Mouse (Mus musculus) splenic B cell, adult 2 months (primary cell): ENCODE measurements around the gene Gm20388.

Experiments
- DNase-seq: peaks from one replicate; pipeline ENCODE4 v3.0.0-alpha.2; 2011; ENCODE audit warnings: low read depth, low spot score
- H3K27me3 ChIP-seq: 2 replicates; pipeline ENCODE4 v1.6.1; 2012; ENCODE audit warnings: mild to moderate bottlenecking, low read length, moderate library complexity, mixed read lengths; ENCODE audit not compliant: control insufficient read depth, poor library complexity, insufficient read depth, severe bottlenecking
- H3K36me3 ChIP-seq: 2 replicates; pipeline ENCODE4 v1.6.1; 2012; ENCODE audit warnings: mild to moderate bottlenecking, low read length, moderate library complexity, mixed read lengths; ENCODE audit not compliant: control insufficient read depth, poor library complexity, insufficient read depth, severe bottlenecking

Gm20388 gene

GRCm38 (mm10) chr8:122124326-122124725, 2213.7 kb downstream of the Gm20388 start:
- H3K27me3 ChIP-seq = no peaks in the 10 kb centered on the region
- no peaks in the 10 kb centered on the region for H3K36me3 ChIP-seq
- DNase-seq = no peak

DNA sequence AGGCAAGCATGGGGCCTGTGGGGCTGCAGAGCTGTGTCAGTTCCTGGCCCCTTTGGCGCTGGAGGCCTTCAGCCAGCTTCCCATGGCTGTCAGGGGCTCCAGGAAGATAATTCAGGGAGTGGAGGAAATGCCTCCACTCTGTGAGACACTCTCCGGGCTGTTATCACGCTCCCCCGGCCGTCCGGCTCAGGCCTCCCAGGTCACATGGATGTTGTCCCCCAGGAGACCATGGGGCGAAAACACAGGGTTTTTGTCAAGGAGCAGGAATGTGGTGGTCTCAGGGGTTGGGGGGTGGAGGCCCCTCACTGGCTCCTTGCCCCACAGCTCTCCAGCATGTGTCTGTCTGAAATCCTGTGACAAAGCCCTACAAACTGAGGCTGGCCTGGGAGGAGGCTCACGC, 2216.0 kb downstream of the Gm20388 start:
- Histone ChIP-seq H3K36me3 (no peaks in the 10 kb centered on the region), H3K27me3 (no peaks in the 10 kb centered on the region)
- DNase-seq = no peak

DNA sequence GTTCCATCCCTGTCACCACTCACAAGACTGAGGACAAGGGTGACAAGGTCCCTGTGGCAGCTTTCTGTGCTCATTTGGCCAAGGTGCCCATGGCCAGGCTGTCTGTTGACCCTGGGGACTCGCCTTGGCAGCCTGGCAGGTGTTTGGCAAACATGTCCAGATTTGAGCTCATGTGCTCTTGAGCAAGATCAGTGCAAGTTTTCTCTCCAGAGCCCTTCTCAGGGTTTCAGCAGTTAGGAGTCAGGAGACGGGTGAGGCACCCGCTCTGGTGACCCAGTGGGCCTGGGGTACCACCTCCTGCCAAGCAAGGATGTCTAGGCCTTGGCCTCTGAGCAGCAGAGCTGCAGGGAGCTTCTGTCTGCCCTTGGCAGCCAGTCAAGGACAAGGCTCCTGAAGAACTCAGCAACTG, 2223.5 kb downstream of the Gm20388 start:
- no peak for DNase-seq
- Histone ChIP-seq H3K27me3 (no peaks in the 10 kb centered on the region), H3K36me3 (no peaks in the 10 kb centered on the region)

DNA sequence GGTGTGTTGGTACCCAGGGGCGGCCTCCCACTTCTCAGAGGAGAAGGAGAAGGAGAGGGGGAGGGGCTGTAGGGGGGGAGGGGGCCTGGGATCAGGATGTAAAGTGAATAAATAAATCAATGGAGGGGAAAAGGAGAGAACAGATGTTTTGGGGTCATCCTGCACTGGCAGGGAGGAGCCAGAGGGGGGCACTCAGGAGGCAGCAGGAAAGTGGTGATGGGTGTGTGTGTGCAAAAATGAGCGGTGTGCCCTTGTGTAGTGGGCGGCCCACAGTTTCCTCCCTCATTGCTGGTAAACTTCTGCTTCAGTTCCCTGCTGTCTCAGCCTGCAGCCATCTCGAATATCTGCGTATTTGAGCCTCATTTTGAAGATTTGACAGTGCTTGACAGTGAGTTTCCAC, 2224.9 kb downstream of the Gm20388 start:
- H3K36me3 ChIP-seq = no peaks in the 10 kb centered on the region
- no peaks in the 10 kb centered on the region for H3K27me3 ChIP-seq
- no peak for DNase-seq

DNA sequence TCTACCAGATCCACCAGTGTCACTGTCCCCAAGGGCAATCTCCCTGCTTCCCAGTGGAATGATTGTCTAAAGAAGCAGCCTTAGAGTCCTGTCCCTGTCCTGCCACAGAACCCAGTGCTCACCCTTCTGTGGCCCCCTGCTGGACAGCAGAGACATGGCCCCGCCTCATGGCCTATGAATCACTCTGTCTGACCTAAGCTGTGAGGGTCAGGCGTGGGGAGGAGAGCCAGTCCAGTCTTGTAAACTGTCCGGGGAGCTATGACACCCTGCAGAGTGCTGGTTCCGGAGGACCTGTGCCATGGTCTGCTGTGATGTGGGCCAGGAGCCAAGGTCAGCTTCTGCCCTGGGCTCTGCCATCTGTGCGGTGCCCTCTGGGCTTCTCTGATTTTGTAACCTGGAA, 2229.1 kb downstream of the Gm20388 start:
- no peaks in the 10 kb centered on the region for H3K36me3 ChIP-seq
- peak; percentile 34 for DNase-seq
- no peaks in the 10 kb centered on the region for H3K27me3 ChIP-seq

GRCm38 (mm10) chr8:122140411-122140810, 2229.8 kb downstream of the Gm20388 start:
- Histone ChIP-seq H3K27me3 (no peaks in the 10 kb centered on the region), H3K36me3 (no peaks in the 10 kb centered on the region)
- DNase-seq = no peak

DNA sequence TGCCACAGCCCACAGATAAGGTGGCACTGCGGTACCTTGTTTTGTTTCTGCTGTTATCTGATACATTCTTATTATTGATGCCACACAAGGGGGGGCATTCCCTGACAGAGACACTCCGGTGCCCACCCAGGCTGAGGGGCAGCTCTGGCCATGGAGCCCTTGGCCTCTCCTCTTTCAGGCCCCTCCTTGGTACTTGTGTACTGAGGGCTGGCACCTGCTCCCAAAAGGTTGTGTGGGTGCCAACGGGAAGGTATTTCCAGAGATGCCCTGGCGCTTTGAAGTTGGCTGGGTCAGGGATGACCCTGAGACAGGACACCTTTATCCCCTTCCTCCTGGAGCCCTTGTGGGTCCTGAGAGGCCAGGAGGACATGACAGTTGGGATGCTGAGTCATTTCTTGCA, 2231.8 kb downstream of the Gm20388 start:
- Histone ChIP-seq H3K36me3 (no peaks in the 10 kb centered on the region), H3K27me3 (no peaks in the 10 kb centered on the region)
- no peak for DNase-seq

DNA sequence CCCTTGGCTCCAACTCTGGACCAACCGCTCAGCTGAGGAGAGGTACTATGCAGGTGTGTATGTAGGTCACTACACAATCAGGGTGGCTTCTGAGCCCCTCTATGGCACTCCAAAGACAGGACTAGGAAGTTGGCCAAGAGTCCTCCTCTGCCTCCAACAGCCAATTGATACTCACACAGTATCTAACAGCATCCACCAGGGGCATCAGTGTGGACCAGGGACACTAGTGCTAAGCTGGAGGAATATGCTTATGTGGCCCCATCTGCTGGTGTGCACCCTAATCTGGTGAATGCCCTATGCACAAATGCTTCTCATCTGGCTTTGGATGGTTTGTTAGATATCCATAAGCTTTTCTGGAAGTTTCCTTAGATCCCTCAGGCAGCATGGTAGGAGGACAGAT, 2232.6 kb downstream of the Gm20388 start:
- Histone ChIP-seq H3K27me3 (no peaks in the 10 kb centered on the region), H3K36me3 (no peaks in the 10 kb centered on the region)
- no peak for DNase-seq

GRCm38 (mm10) chr8:122144729-122145311, 2234.2 kb downstream of the Gm20388 start:
- Histone ChIP-seq H3K27me3 (no peaks in the 10 kb centered on the region), H3K36me3 (no peaks in the 10 kb centered on the region)
- no peak for DNase-seq

DNA sequence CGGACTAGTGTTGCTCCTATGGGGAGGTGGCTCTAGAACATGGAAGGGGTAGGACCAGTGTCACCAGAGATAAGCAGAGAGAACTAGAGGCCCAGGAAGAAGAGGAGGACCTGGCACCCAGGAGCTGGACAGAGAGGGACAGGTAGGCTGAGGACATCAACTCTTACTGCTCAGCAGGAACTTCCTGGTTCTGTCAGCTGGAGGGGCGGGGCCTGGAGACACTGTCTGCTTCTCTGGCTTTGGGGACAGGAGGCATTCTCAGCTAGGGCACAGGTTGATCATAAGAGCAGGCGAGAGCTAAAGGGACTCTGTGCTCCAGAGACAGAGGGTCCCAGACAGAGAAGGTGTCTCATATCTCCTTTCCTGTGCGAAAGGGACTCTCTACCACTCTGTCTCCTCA, 2238.4 kb downstream of the Gm20388 start:
- Histone ChIP-seq H3K36me3 (no peaks in the 10 kb centered on the region), H3K27me3 (no peaks in the 10 kb centered on the region)
- no peak for DNase-seq

DNA sequence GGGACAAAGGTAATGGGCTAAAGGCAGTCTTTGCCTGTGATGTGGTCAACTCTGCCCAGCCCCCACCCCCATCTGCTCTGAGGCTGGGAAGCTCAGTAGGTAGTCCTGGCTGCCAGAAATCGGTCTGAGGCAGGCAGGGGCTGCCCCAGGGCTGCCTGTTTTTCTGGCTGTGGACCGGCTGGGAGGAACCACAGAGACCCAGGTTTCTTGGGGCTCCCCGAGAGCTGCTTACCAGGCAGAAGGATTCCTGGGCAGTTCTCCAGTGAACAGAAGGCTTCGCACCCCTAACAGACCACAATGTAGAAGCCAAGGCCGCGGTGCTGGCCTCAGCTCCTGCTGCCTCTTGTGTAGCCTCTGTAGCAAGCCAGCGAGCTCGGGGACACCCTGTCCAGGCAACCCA, 2239.0 kb downstream of the Gm20388 start:
- no peaks in the 10 kb centered on the region for H3K36me3 ChIP-seq
- H3K27me3 ChIP-seq = no peaks in the 10 kb centered on the region
- no peak for DNase-seq

DNA sequence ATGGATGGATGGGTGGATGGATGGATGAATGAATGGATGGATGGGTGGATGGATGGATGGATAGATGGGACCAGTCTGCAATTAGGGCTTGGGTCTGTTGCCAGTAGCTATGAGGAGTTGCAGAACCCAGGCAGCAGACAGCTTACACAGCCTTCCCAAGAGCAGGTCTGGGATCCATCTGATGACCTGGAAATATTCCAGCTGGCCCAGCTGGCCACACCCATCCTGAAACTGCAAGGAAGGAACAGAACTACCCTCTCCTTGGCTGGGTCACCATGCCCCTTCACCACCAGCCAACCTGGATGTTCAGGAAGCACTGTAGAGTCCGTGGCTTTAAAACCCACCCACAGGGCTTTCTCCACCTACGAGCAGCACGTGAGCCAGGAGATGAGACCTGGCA, 2240.9 kb downstream of the Gm20388 start:
- Histone ChIP-seq H3K27me3 (no peaks in the 10 kb centered on the region), H3K36me3 (no peaks in the 10 kb centered on the region)
- DNase-seq = no peak

GRCm38 (mm10) chr8:122155082-122155643, 2244.5 kb downstream of the Gm20388 start:
- no peaks in the 10 kb centered on the region for H3K36me3 ChIP-seq
- DNase-seq = no peak
- H3K27me3 ChIP-seq = no peaks in the 10 kb centered on the region

GRCm38 (mm10) chr8:122155964-122156363, 2245.3 kb downstream of the Gm20388 start:
- Histone ChIP-seq H3K27me3 (no peaks in the 10 kb centered on the region), H3K36me3 (no peaks in the 10 kb centered on the region)
- no peak for DNase-seq

- DNase-seq = no peak
- Histone ChIP-seq H3K36me3 (no peaks in the 10 kb centered on the region), H3K27me3 (no peaks in the 10 kb centered on the region)
These were observed 2247.0 kb downstream of the Gm20388 start for GRCm38 (mm10) chr8:122157689-122158088.

DNA sequence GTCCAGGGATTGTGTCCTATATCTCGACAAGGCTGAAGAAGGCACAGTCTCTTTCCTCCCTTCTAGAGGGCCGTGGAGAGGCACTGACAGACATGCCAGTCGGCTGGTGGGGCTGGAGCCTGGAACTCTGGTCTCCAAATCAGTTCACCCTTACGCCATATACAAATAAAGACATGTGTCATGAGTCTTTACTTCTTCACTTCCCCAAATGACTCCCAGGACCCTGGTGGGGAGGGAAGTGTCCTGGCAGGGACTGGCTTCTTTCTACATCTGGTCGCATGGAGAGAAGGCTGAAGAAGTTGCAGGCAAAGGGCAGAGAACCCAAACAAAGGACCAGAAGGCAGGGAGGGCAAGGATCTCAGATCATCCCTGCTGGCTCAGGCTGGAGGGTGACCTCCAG, 2249.5 kb downstream of the Gm20388 start:
- no peak for DNase-seq
- no peaks in the 10 kb centered on the region for H3K36me3 ChIP-seq
- no peaks in the 10 kb centered on the region for H3K27me3 ChIP-seq
